Mouse (Mus musculus): ENCODE measurements around the gene Ints6. TPM values are rescaled to one million over a fixed set of nuclear protein-coding genes. Genes with fewer than 3 reads are reported as not detected.

Ints6 gene
- polyA plus RNA-seq, 1 experiment from 2014 or later: 6.7 TPM

DNA sequence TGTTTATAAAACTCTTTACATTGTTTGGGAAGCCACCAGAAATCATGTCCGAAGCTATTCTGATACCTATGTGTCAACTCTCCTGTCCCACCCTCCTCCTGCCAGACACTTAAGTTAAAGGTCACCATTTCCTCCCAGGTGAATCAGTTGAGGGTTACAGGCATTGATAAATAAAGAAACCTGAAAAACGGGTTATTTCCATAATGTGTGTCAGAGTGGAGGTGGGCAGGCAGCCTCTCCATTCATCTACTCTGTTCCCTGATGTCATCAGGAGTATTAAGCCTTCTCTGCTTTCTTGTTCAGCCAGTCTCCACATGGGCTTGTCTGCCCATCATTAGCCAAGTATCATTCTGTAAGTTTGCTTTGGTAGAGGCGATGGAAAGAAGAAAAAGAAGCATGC lies 14.1 kb upstream of the Ints6 start:
- no peaks in the 10 kb centered on the region for H3K4me1 ChIP-seq (replicated peaks; ENCODE audit: control insufficient read depth, insufficient read depth)
- ATAC-seq (ENCODE audit: low FRiP score, low TSS enrichment) (0 out of 2 replicates have a peak, but pooled peaks have one; percentile 40), DNase-seq (ENCODE audit: low spot score) (no peak)
- no peaks in the 10 kb centered on the region for H3K27me3 ChIP-seq (ENCODE audit: control insufficient read depth, insufficient read depth, low read length)
- no peak for TF ChIP-seq EP300 (optimal IDR thresholded peaks at IDR 0.05)
- no peak overlapping the region for H3K9ac ChIP-seq (ENCODE audit: low read length)
- 46% methylated on average over 3 of the region's 3 CpGs for WGBS
- H3K27ac ChIP-seq (replicated peaks): no peak overlapping the region; the same call in 1 of the 2 replicates
- no peaks in the 10 kb centered on the region for H3K36me3 ChIP-seq (ENCODE audit: control insufficient read depth, insufficient read depth, low read length)
- no peak overlapping the region for H3K4me3 ChIP-seq (ENCODE audit: low read depth, low read length)
- no peaks in the 10 kb centered on the region for H3K9me3 ChIP-seq (ENCODE audit: control insufficient read depth, low read length)
- no peak overlapping the region for H3K4me2 ChIP-seq (replicated peaks; ENCODE audit: low read depth)

DNA sequence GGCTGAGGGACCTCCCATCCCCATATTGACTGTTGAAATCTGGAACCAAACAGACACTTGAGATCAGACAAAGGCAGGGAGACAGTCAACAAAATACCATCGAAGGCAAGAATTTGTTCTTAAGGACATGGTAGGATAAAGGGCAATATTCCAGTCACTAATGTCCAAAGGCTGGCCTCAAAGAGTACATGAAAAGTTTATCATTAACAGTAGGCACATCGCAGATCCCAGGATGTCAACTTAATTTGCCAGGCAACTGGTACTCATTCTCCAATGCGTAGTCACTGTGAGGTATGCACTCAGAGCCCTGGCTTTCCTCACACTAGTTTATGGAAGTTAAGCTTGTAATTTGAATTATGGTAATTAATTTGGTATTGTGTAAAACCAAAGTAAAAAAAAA lies 13.3 kb upstream of the Ints6 start:
- DNase-seq (ENCODE audit: low spot score) (no peak), ATAC-seq (ENCODE audit: low FRiP score, low TSS enrichment) (no peak)
- Histone ChIP-seq H3K9me3 (ENCODE audit: control insufficient read depth, low read length) (no peaks in the 10 kb centered on the region), H3K27me3 (ENCODE audit: control insufficient read depth, insufficient read depth, low read length) (no peaks in the 10 kb centered on the region), H3K4me2 (replicated peaks; ENCODE audit: low read depth) (no peak overlapping the region), H3K27ac (replicated peaks) (no peak overlapping the region), H3K4me1 (replicated peaks; ENCODE audit: control insufficient read depth, insufficient read depth) (no peaks in the 10 kb centered on the region), H3K4me3 (ENCODE audit: low read depth, low read length) (no peak overlapping the region), H3K9ac (ENCODE audit: low read length) (no peak overlapping the region), H3K36me3 (ENCODE audit: control insufficient read depth, insufficient read depth, low read length) (no peaks in the 10 kb centered on the region)
- no peak for TF ChIP-seq EP300 (optimal IDR thresholded peaks at IDR 0.05)
- TF ChIP-seq CTCF (IDR thresholded peaks at IDR 0.05; ENCODE audit: low read depth): no peak
- WGBS: 72% methylated on average over 3 of the region's 3 CpGs

DNA sequence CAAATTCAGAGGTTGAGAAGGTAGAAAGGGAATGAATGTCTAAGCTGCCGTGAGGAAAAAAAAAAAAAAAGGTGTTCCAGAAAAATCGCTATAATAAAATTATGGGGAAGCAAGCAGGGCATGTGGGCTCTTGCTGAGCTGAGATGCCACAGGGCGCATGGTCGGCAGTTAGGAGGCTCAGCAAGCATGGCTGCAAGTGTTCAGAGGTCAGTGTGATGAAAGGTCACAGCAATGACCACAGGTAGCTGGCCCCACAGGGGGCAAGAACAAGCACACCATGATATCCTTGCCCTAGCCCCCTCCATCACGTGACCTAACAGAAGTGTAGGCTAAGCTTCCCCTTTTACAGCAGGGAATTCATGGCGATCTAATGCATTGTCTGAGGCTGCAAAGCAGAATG lies 12.8 kb upstream of the Ints6 start:
- 67% methylated on average over 6 of the region's 6 CpGs for WGBS
- Histone ChIP-seq H3K4me1 (replicated peaks; ENCODE audit: control insufficient read depth, insufficient read depth) (no peaks in the 10 kb centered on the region), H3K9ac (ENCODE audit: low read length) (no peak overlapping the region), H3K36me3 (ENCODE audit: control insufficient read depth, insufficient read depth, low read length) (no peaks in the 10 kb centered on the region), H3K9me3 (ENCODE audit: control insufficient read depth, low read length) (no peaks in the 10 kb centered on the region), H3K4me3 (ENCODE audit: low read depth, low read length) (no peak overlapping the region), H3K4me2 (replicated peaks; ENCODE audit: low read depth) (no peak overlapping the region), H3K27ac (replicated peaks) (no peak overlapping the region), H3K27me3 (ENCODE audit: control insufficient read depth, insufficient read depth, low read length) (no peaks in the 10 kb centered on the region)
- TF ChIP-seq CTCF (IDR thresholded peaks at IDR 0.05; ENCODE audit: low read depth) (no peak), EP300 (optimal IDR thresholded peaks at IDR 0.05) (no peak)
- ATAC-seq (ENCODE audit: low FRiP score, low TSS enrichment) (no peak), DNase-seq (ENCODE audit: low spot score) (no peak)

DNA sequence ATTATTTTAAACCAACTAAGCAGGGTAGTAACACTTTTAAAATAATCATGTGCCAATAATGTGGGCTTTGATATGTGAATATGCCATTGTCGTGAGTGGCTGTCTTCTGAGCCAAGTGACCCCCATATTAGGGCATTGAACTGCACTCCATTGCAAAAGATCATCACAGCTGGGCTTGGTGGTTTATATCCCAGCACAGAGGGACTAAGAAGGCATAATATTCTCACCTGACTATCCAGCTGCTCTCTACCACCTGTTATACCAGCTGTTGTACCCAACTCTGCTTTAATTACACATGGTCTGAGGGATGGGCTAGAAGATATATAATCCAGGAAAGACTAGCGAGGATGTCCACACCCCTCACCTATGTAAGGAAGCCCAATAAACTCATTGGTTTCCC lies 4.4 kb upstream of the Ints6 start:
- WGBS: 59% methylated on average over 2 of the region's 2 CpGs
- Histone ChIP-seq H3K36me3 (ENCODE audit: control insufficient read depth, insufficient read depth, low read length) (no peaks in the 10 kb centered on the region), H3K27me3 (ENCODE audit: control insufficient read depth, insufficient read depth, low read length) (no peaks in the 10 kb centered on the region), H3K4me1 (replicated peaks; ENCODE audit: control insufficient read depth, insufficient read depth) (no peaks in the 10 kb centered on the region), H3K9ac (ENCODE audit: low read length) (no peak overlapping the region), H3K4me3 (ENCODE audit: low read depth, low read length) (no peak overlapping the region), H3K27ac (replicated peaks) (no peak overlapping the region), H3K9me3 (ENCODE audit: control insufficient read depth, low read length) (no peaks in the 10 kb centered on the region), H3K4me2 (replicated peaks; ENCODE audit: low read depth) (no peak overlapping the region)
- no peak for ATAC-seq (ENCODE audit: low FRiP score, low TSS enrichment)
- no peak for TF ChIP-seq EP300 (optimal IDR thresholded peaks at IDR 0.05)
- no peak for TF ChIP-seq CTCF (IDR thresholded peaks at IDR 0.05; ENCODE audit: low read depth)
- no peak for DNase-seq (ENCODE audit: low spot score)

DNA sequence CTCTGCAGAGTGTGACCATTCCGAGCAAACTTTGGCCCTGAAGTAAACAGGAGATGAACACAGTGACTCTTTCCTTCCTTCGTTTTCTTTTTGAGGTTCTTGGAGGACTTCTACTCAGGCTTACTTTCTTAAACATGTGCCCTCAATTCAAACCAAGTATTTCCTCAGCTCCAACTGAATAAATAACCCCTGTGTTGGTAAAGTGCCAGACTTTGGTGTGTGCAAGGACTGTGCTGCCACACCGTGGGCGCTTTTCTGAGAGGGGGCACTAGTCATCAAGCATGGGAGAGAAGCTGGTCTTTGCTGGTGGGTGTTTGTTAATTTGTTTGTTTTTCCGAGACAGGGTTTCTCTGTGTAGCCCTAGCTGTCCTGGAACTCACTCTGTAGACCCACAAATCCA lies 3.4 kb upstream of the Ints6 start:
- H3K27me3 ChIP-seq (ENCODE audit: control insufficient read depth, insufficient read depth, low read length): no peaks in the 10 kb centered on the region
- no peak overlapping the region for H3K4me2 ChIP-seq (replicated peaks; ENCODE audit: low read depth)
- ATAC-seq (ENCODE audit: low FRiP score, low TSS enrichment) (no peak), DNase-seq (ENCODE audit: low spot score) (no peak)
- H3K9ac ChIP-seq (ENCODE audit: low read length): no peak overlapping the region
- H3K36me3 ChIP-seq (ENCODE audit: control insufficient read depth, insufficient read depth, low read length): no peaks in the 10 kb centered on the region
- no peaks in the 10 kb centered on the region for H3K9me3 ChIP-seq (ENCODE audit: control insufficient read depth, low read length)
- WGBS: 77% methylated on average over 5 of the region's 5 CpGs
- H3K4me1 ChIP-seq (replicated peaks; ENCODE audit: control insufficient read depth, insufficient read depth): no peaks in the 10 kb centered on the region
- TF ChIP-seq EP300 (optimal IDR thresholded peaks at IDR 0.05) (no peak), CTCF (IDR thresholded peaks at IDR 0.05; ENCODE audit: low read depth) (peak; percentile 33)
- no peak overlapping the region for H3K27ac ChIP-seq (replicated peaks)
- no peak overlapping the region for H3K4me3 ChIP-seq (ENCODE audit: low read depth, low read length)

DNA sequence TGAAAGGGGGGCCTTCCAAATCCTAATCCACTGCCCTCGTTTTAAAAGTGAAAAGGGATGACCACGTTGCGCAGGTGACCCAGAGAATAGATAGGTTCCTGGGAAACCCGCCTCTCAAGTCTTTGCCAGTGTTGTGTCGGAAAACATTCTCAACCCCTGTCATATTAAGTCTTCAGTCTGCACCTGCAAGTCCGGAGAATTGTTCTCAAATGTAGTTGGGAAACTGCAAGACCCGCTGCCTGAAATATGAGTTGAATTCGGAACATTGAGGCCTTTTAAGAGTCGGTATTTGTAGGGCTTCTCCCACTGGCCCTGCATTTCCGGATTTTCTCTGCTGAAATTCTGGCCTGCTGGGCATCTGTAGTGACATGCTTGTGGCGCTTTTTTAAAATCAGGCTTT lies 974 bp upstream of the Ints6 start:
- peak overlapping the region; percentile 96 for H3K27ac ChIP-seq (replicated peaks)
- H3K4me3 ChIP-seq (ENCODE audit: low read depth, low read length): peak overlapping the region; percentile 56
- H3K36me3 ChIP-seq (ENCODE audit: control insufficient read depth, insufficient read depth, low read length): no peaks in the 10 kb centered on the region
- DNase-seq (ENCODE audit: low spot score): no peak
- 3% methylated on average over 11 of the region's 11 CpGs for WGBS
- peak overlapping the region; percentile 83 for H3K9ac ChIP-seq (ENCODE audit: low read length)
- no peaks in the 10 kb centered on the region for H3K27me3 ChIP-seq (ENCODE audit: control insufficient read depth, insufficient read depth, low read length)
- H3K9me3 ChIP-seq (ENCODE audit: control insufficient read depth, low read length): no peaks in the 10 kb centered on the region
- no peak for ATAC-seq (ENCODE audit: low FRiP score, low TSS enrichment)
- TF ChIP-seq EP300 (optimal IDR thresholded peaks at IDR 0.05) (no peak), CTCF (IDR thresholded peaks at IDR 0.05; ENCODE audit: low read depth) (no peak)
- peak overlapping the region; percentile 52 for H3K4me2 ChIP-seq (replicated peaks; ENCODE audit: low read depth)
- no peaks in the 10 kb centered on the region for H3K4me1 ChIP-seq (replicated peaks; ENCODE audit: control insufficient read depth, insufficient read depth)

Data from stomach, postnatal 0 days (tissue).